Mouse (Mus musculus) bone marrow macrophage, adult 2 months (primary cell): Measurements from ENCODE around the gene Pask. TPM values are rescaled to one million over a fixed set of nuclear protein-coding genes. Genes with fewer than 3 reads are reported as not detected.
A peak's percentile ranks its signal among the peaks of the same experiment; 100 is the strongest.
"Not testable (repeated sequence)": the region's sequence is repeated elsewhere in the genome, so short reads cannot be mapped to it uniquely, and the experiment has no call there.

Experiments used
- H3K27ac ChIP-seq: 2 replicates; pipeline ENCODE4 v1.5.1; 2012; ENCODE audit warnings: low read depth, low read length; ENCODE audit not compliant: insufficient read depth
- H3K4me1 ChIP-seq: 2 replicates; pipeline ENCODE4 v1.6.1; 2012; ENCODE audit warnings: low read length; ENCODE audit not compliant: control insufficient read depth, insufficient read depth
- H3K4me3 ChIP-seq: 2 replicates; pipeline ENCODE4 v1.5.1; 2012; ENCODE audit warnings: mild to moderate bottlenecking, low read length, moderate library complexity; ENCODE audit not compliant: insufficient read depth
- CTCF ChIP-seq: IDR thresholded peaks from 2 replicates; pipeline ENCODE4 v1.5.1; 2012; ENCODE audit warnings: low read depth, mild to moderate bottlenecking, low read length, moderate library complexity
- POLR2A ChIP-seq: IDR thresholded peaks from 2 replicates; pipeline ENCODE4 v1.6.1; 2012; ENCODE audit warnings: mild to moderate bottlenecking, low read depth, low read length, borderline replicate concordance
- polyA plus RNA-seq: library from polyadenylated mRNA; stranded (reverse); fragments of >200 nt; gene quantifications from 2 replicates; pipeline ENCODE4 v1.2.4, GENCODE M21; 2012; ENCODE audit not compliant: missing spikeins, insufficient read depth, insufficient read length

The Pask gene
- polyA plus RNA-seq, 1 experiment = 3.8 TPM

DNA sequence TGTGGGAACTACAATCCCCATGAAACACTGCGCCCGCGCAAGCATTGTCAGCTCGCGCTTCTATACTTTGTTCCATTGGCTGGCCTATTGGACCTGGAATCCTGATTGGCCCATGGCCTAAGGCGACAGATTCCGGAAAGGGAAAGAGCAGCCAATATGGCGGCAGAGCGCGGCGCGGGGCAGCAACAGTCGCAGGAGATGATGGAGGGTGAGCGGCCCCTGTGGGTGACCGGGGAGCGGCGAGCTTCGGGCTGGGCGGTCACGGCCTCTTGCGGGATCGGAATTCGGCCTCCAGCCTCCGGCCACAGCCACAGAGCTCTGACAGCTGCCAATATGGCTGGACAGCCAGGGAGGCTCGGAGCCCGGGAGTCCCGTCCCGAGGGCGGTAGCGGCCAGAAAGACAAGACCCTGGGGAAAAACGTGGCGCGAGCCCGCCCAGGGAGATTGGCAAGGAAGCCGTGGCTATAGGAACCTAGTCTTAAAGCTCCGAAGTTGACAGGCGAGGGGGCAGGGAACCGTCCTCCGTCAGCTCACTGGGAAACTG, 294 bp upstream of the Pask start:
- Histone ChIP-seq H3K4me1 (peaks cover 10% of the 10 kb centered on the region), H3K4me3 (peak overlapping the region; percentile 72), H3K27ac (no peak overlapping the region; the same call in 1 of the 2 replicates)
- TF ChIP-seq CTCF (no peak), POLR2A (no peak)

DNA sequence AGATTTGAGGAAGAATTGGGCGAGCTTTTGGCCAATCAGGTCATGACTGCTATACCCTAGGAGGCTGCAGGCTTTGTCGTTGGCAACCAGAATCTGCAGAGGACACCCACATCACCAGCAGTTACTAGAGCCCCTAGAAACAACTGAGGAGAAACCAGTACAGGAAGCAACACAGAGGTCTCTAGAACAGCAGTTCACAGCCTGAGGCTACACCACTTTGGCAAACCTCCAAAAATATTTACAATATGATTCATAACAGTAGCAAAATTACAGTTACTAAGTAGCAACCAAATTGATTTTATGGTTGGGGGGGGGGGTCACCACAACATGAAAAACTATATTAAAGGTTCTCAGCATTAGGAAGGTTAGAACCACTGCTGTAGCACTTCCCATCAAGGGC, 8.7 kb downstream of the Pask start:
- no peak overlapping the region for H3K27ac ChIP-seq
- TF ChIP-seq POLR2A = no peak
- no peak for TF ChIP-seq CTCF
- no peaks in the 10 kb centered on the region for H3K4me1 ChIP-seq
- no peak overlapping the region for H3K4me3 ChIP-seq

DNA sequence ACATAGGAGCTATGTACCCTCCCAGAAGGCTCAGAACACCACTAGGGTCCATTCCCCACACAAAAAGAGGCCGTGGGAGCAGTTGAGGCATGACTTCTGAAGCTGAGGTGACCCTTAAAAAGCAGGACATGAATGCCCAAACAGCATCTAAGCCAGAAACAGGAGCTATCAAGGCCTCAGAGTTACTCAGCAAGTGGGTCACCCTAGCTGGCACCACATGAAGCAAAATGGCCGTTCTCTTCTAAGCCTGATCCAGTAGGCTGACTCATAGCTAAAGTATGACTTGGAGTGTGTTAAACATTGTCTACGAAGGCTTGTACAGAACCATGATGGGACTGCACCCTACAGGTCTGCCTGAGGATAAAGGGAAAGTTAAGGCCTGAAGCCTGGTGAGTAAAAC, 16.8 kb downstream of the Pask start:
- H3K4me1 ChIP-seq = no peaks in the 10 kb centered on the region

DNA sequence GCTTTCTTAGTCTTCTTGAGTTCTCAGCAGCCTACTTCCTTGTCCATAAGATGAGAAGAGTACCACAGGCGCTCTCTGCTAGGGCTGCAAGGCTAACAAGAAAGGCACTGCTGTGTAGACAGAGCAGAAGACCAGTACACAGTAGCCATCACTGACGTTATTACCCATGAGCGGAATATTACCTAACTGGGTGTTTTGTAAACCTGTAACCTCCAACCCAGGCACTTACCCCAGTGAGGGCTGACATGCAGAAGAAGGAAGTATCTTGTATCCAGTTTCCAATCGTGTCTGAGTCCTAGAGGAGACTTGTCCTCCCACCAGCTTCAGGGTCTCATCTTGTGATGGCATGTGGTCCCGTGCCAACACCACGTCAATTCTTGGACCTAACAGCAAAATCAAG, 19.3 kb downstream of the Pask start:
- TF ChIP-seq CTCF = no peak
- TF ChIP-seq POLR2A = no peak
- Histone ChIP-seq H3K4me1 (no peaks in the 10 kb centered on the region), H3K27ac (no peak overlapping the region), H3K4me3 (no peak overlapping the region)

More for the DNA sequence above, 16.8 kb downstream of the Pask start:
- Histone ChIP-seq H3K27ac (no peak overlapping the region), H3K4me3 (no peak overlapping the region)
- TF ChIP-seq POLR2A (no peak), CTCF (no peak)

DNA sequence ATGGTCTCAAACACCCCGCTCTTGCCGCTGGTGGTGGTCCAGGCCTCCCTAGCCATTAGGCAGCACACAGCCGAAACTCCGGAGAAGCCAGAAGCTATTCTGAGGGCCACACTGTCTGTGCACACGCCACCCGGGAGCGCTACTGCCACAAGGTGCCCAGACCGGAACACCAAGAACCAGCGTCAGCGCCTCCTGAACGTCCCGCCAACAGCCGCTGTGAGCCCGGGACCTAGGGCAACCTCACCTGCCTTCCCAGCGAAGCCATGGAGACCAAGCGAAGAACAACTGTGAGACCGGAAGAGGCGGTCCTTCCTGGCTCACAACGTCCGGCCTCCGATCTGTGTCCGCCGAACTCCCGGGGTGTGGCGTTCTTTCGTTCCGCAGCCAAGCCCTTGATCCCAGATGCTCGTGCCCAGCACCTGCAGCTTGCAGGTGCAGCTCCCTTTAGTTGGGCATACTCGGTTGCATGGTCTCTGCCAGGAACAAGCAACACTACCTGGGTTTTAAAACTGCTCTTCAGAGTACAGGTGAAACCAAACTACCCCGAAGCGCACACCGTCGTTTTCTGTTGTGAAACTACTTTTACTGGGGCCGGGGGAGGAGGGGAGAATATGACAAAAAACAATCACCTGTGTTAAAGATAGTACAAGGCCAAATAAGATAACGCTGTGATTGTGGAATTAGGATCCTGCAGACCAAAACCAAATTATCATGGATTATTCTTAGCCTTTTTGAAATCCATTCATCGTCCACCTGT, 37.5 kb downstream of the Pask start, which contains the start of gene Mterf4:
Gene Mterf4 (minus strand): TSS at position 335 of the 757 bp plus-strand sequence.
- Histone ChIP-seq H3K4me3 (peak within 1 kb of the TSS; percentile 79), H3K4me1 (0 out of 2 replicates have a peak, but pooled peaks cover 3% of the 10 kb centered on the region), H3K27ac (no peak within 1 kb of the TSS)
- TF ChIP-seq POLR2A (no peak), CTCF (no peak)

DNA sequence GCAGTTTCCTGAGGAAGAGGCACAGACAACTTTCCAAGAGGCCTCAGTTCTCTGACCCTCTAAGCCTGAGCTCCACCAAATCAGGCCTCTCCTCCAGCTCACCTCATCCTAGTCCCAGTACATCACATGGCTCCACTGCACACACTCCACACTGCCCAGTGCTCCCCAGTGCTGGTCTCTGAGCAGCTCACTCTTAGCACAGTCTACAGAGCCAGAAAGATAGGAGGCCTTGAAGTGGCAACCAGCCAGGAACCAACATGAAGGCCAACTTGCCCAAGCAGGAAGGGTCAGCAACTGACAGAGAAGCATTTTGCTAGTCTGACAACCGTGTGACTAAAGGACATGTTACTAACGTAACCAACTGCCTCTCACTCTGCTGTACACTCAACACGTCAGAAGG, 42.7 kb downstream of the Pask start:
- H3K4me3 ChIP-seq = no peak overlapping the region
- no peak for TF ChIP-seq POLR2A
- no peak for TF ChIP-seq CTCF

DNA sequence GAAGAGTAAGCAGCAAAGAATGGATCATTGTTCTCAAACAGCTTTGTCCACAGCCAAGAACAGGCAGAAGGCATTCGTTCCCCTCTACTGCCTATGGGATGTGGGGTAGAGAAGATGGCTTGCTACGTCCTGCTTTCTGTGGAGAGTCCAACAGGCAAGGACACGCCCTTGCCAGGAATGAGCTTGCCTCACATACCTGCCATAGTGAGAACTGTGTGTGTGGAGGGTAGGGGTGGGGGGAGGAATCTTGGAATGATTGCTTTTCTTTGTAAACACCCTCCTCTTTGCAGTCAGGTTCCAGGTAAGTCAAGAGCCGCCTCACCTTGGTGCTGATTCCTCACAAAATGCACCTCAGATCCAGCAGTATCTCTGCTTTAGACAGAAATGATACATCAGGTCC, 43.5 kb downstream of the Pask start:
- Histone ChIP-seq H3K4me1 (0 out of 2 replicates have a peak, but pooled peaks cover 2% of the 10 kb centered on the region), H3K27ac (no peak overlapping the region), H3K4me3 (no peak overlapping the region)
- TF ChIP-seq POLR2A (no peak), CTCF (no peak)

More for the DNA sequence above, 42.7 kb downstream of the Pask start:
- H3K4me1 ChIP-seq = 0 out of 2 replicates have a peak, but pooled peaks cover 3% of the 10 kb centered on the region
- no peak overlapping the region for H3K27ac ChIP-seq

DNA sequence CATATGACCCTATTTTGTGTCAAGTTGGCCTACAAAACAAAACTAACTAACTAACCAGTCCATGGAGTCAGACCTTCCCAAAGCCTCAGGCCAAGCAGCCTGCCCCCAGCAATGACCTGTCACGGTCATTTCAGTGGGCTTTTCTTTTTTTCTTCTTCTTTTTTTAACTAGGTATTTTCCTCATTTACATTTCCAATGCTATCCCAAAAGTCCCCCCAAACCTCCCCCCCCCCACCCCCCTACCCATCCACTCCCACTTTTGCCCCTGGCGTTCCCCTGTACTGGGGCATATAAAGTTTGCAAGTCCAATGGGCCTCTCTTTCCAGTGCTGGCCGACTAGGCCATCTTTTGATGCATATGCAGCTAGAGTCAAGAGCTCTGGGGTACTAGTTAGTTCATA, 48.8 kb downstream of the Pask start:
- not testable (repeated sequence) for H3K4me1 ChIP-seq, H3K27ac ChIP-seq, H3K4me3 ChIP-seq

DNA sequence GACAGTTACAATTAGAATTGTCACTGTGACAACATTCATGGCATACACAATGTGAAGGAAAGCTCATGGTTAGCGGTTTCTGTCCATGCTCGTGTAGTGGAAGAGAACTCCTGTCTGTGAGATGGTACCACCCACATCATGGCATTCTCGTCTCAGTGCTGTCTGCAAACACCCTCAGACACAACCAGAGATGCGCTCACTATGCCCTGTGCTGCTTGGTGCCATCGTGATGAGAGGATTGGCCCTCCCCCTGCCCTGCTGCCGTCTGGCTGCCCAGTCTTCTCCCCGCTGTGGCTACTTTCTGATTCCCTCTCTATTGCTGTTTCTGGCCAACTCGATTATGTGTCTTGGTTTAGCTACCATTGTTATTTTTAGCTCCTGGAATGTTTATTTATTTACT, 51.3 kb downstream of the Pask start:
- TF ChIP-seq CTCF (no peak), POLR2A (no peak)
- no peak overlapping the region for H3K4me3 ChIP-seq
- no peak overlapping the region for H3K27ac ChIP-seq
- H3K4me1 ChIP-seq = peaks cover 2% of the 10 kb centered on the region; the same call in 1 of the 2 replicates

DNA sequence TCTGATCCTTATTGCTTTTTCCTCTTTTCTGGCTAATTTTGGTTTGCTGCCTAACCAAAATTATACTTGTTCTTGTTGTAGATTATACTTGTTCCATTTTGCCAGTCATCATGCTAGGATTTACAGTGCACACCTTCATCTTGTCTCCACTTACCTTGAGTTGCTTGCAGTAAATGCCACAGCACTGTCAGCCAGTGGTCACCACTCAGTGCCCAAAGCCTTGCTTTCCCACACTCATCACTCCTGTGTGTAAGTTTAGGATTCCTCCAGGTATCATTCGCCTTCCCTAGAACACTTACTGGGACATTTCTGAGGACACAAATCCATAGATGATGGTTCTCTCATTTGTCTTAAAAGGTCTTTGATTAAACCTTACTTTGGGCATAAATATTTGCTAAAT, 51.7 kb downstream of the Pask start:
- H3K4me1 ChIP-seq = peaks cover 2% of the 10 kb centered on the region; the same call in 1 of the 2 replicates
- TF ChIP-seq POLR2A (no peak), CTCF (no peak)

DNA sequence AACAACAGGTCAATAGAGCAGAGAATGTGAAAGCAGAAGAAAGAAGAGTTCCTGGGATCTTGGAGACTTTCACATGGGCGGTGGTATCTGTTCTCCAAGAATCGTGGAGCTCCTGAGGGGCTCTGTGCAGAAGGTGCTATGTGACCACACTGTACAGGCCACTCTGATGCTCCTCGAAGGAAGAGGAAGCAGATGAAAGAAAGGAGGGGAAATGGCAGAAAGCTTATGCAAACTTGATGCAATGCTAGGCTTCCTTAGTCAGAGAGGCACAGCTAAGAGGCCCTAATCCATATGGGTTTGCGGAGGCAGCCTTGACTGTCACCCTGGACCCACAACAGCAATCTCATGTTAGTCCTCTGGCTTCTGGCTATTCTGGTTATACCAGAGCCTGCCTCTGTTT, 52.3 kb downstream of the Pask start:
- no peak for TF ChIP-seq CTCF
- TF ChIP-seq POLR2A = no peak
- Histone ChIP-seq H3K27ac (no peak overlapping the region), H3K4me3 (no peak overlapping the region), H3K4me1 (peaks cover 2% of the 10 kb centered on the region; the same call in 1 of the 2 replicates)

More for the DNA sequence above, 51.7 kb downstream of the Pask start:
- Histone ChIP-seq H3K27ac (no peak overlapping the region), H3K4me3 (no peak overlapping the region)
